In genomic region chr17:29095201-29095733, GRCm38 (mm10) we compare ENCODE assay signal across 8 mouse cellular contexts. TPM values are rescaled to one million over a fixed set of nuclear protein-coding genes. Genes with fewer than 3 reads are reported as not detected.
DNase-seq lines count a peak whose midpoint lies in the region; ATAC-seq and TF ChIP-seq lines count a peak whose summit lies in the region.

No protein-coding gene starts in this region.

- peak; percentile 80 for TF ChIP-seq EP300 in heart, adult 2 months (IDR thresholded peaks at IDR 0.05; ENCODE audit: insufficient read depth, low read depth, low read length)

- no peaks in the 10 kb centered on the region for H3K79me2 ChIP-seq in heart, adult 2 months (replicated peaks; ENCODE audit: control insufficient read depth, insufficient read depth, low read length)

- DNase-seq in 3T3-L1 (ENCODE audit: low read depth, low spot score), result peak; percentile 98
- DNase-seq in adrenal gland, postnatal 4 days (ENCODE audit: low spot score in 2 of 2), result peak; percentile 94 to 99
- DNase-seq in heart, adult 2 months, result peak; percentile 97
- peak; percentile 90 to 92 for DNase-seq in kidney, adult 8-10 months
- peak; percentile 94 for DNase-seq in midbrain, embryonic 14.5 days
- DNase-seq in spleen, adult 12 weeks (ENCODE audit: low spot score), result peak; percentile 90

- peak overlapping the region; percentile 78 for H3K4me2 ChIP-seq in embryonic facial prominence, embryonic 13.5 days
- peak overlapping the region; percentile 86 for H3K4me2 ChIP-seq in limb, embryonic 12.5 days
- H3K4me2 ChIP-seq in midbrain, embryonic 14.5 days (ENCODE audit: low read length), result peak overlapping the region; percentile 82

- no peak overlapping the region for H3K27ac ChIP-seq in embryonic facial prominence, embryonic 13.5 days
- H3K27ac ChIP-seq in heart, adult 2 months, result peak overlapping the region; percentile 97
- H3K27ac ChIP-seq in limb, embryonic 12.5 days, result no peak overlapping the region
- peak overlapping the region; percentile 47; the same call in 1 of the 2 replicates for H3K27ac ChIP-seq in midbrain, embryonic 14.5 days (replicated peaks; ENCODE audit: low read depth, low read length)

- ATAC-seq in embryonic facial prominence, embryonic 13.5 days (ENCODE audit: insufficient number of reproducible peaks, insufficient read depth, low FRiP score, low TSS enrichment, low read depth), result peak; percentile 60; the same call in 1 of the 2 replicates
- 0 out of 2 replicates have a peak, but pooled peaks have one; percentile 37 for ATAC-seq in limb, embryonic 12.5 days (ENCODE audit: insufficient number of reproducible peaks, insufficient read depth, low FRiP score, low TSS enrichment, low read depth)
- peak; percentile 79 for ATAC-seq in midbrain, embryonic 14.5 days (ENCODE audit: low FRiP score, low TSS enrichment)

- peaks cover 16% of the 10 kb centered on the region for H3K36me3 ChIP-seq in embryonic facial prominence, embryonic 13.5 days
- no peaks in the 10 kb centered on the region for H3K36me3 ChIP-seq in heart, adult 2 months (ENCODE audit: control insufficient read depth, insufficient read depth, low read length)
- H3K36me3 ChIP-seq in limb, embryonic 12.5 days, result no peaks in the 10 kb centered on the region
- 0 out of 2 replicates have a peak, but pooled peaks cover 3% of the 10 kb centered on the region for H3K36me3 ChIP-seq in midbrain, embryonic 14.5 days (ENCODE audit: control insufficient read depth, insufficient read depth, low read length)

- intact Hi-C loops in heart, adult 2 months (cut with DNase I), result loop anchor here (1.0 kb wide), 1 partner anchor 46 kb away; no protein-coding TSS in a partner anchor

- peak; percentile 84 for TF ChIP-seq POLR2A in heart, adult 2 months (IDR thresholded peaks at IDR 0.05; ENCODE audit: insufficient read depth, low read depth, low read length)

- WGBS in embryonic facial prominence, embryonic 13.5 days, result under 1% methylated on average over 44 of the region's 44 CpGs
- WGBS in heart, adult 2 months, result under 1% methylated on average over 37 of the region's 44 CpGs
- WGBS in limb, embryonic 12.5 days, result under 1% methylated on average over 44 of the region's 44 CpGs
- under 1% methylated on average over 44 of the region's 44 CpGs for WGBS in midbrain, embryonic 14.5 days

- peaks cover 29% of the 10 kb centered on the region for H3K4me1 ChIP-seq in embryonic facial prominence, embryonic 13.5 days
- no peaks in the 10 kb centered on the region for H3K4me1 ChIP-seq in heart, adult 2 months (ENCODE audit: control insufficient read depth, insufficient read depth, low read length)
- peaks cover 21% of the 10 kb centered on the region for H3K4me1 ChIP-seq in limb, embryonic 12.5 days (replicated peaks)
- peaks cover 15% of the 10 kb centered on the region for H3K4me1 ChIP-seq in midbrain, embryonic 14.5 days (ENCODE audit: control insufficient read depth, insufficient read depth, low read length)

- peak overlapping the region; percentile 74 for H3K9ac ChIP-seq in embryonic facial prominence, embryonic 13.5 days
- peak overlapping the region; percentile 77 for H3K9ac ChIP-seq in heart, adult 2 months (ENCODE audit: low read depth, low read length)
- H3K9ac ChIP-seq in limb, embryonic 12.5 days (replicated peaks), result peak overlapping the region; percentile 60
- H3K9ac ChIP-seq in midbrain, embryonic 14.5 days (replicated peaks; ENCODE audit: low read length), result peak overlapping the region; percentile 66

- peak overlapping the region; percentile 53 for H3K4me3 ChIP-seq in embryonic facial prominence, embryonic 13.5 days
- H3K4me3 ChIP-seq in heart, adult 2 months, result peak overlapping the region; percentile 95
- peak overlapping the region; percentile 52 for H3K4me3 ChIP-seq in limb, embryonic 12.5 days (replicated peaks)
- H3K4me3 ChIP-seq in midbrain, embryonic 14.5 days (replicated peaks; ENCODE audit: low read depth, low read length), result peak overlapping the region; percentile 48

- TF ChIP-seq CTCF in heart, adult 2 months (IDR thresholded peaks at IDR 0.05), result no peak; the same call in 1 of the 2 replicates

- no peaks in the 10 kb centered on the region for H3K9me3 ChIP-seq in embryonic facial prominence, embryonic 13.5 days
- no peaks in the 10 kb centered on the region for H3K9me3 ChIP-seq in limb, embryonic 12.5 days
- H3K9me3 ChIP-seq in midbrain, embryonic 14.5 days (ENCODE audit: control insufficient read depth, low read length), result no peaks in the 10 kb centered on the region

- peaks cover 46% of the 10 kb centered on the region for H3K27me3 ChIP-seq in embryonic facial prominence, embryonic 13.5 days
- H3K27me3 ChIP-seq in heart, adult 2 months (ENCODE audit: control insufficient read depth, insufficient read depth, low read length), result no peaks in the 10 kb centered on the region
- H3K27me3 ChIP-seq in limb, embryonic 12.5 days, result peaks cover 49% of the 10 kb centered on the region
- H3K27me3 ChIP-seq in midbrain, embryonic 14.5 days (ENCODE audit: control insufficient read depth, insufficient read depth, low read length), result peaks cover 19% of the 10 kb centered on the region; the same call in 1 of the 2 replicates

RNA-seq across cellular contexts. Expression of gene Cdkn1a, which starts 4.5 kb away (rescaled TPM):
- 10 to 100 TPM; 33.7 to 36.0 TPM for total RNA-seq in adrenal gland, postnatal 4 days (2021)
- 66.8 and 78.2 TPM in 2 replicates for polyA plus RNA-seq in embryonic facial prominence, embryonic 13.5 days (2015; fragmentation: Nextera tagmentation; extraction: Ambion mirVana)
- total RNA-seq in heart, adult 2 months (2021), result 100 to 1,000 TPM in 1 of 2 experiments, 10 to 100 TPM in 1; 56.4 to 156 TPM
- polyA plus RNA-seq in heart, adult 2 months (2012; rRNA removed), result 30.4 and 37.3 TPM in 2 replicates
- 54.1 and 59.9 TPM in 2 replicates for polyA plus RNA-seq in limb, embryonic 12.5 days (2016; fragmentation: Nextera tagmentation; extraction: Ambion mirVana)
- polyA plus RNA-seq in midbrain, embryonic 14.5 days (2014; fragmentation: Nextera tagmentation; extraction: Ambion mirVana), result 80.8 and 109 TPM in 2 replicates

RNA-seq across cellular contexts. Expression of gene Rab44, which starts 18.7 kb away (rescaled TPM):
- 1 to 10 TPM; 1.4 to 1.7 TPM for total RNA-seq in adrenal gland, postnatal 4 days (2021)
- 0.55 and 0.56 TPM in 2 replicates for polyA plus RNA-seq in embryonic facial prominence, embryonic 13.5 days (2015; fragmentation: Nextera tagmentation; extraction: Ambion mirVana)
- under 1 TPM in 1 of 2 experiments, not detected in 1; 0.70 TPM for total RNA-seq in heart, adult 2 months (2021)
- 0.23 and 0.38 TPM in 2 replicates for polyA plus RNA-seq in heart, adult 2 months (2012; rRNA removed)
- 0.14 and 0.26 TPM in 2 replicates for polyA plus RNA-seq in limb, embryonic 12.5 days (2016; fragmentation: Nextera tagmentation; extraction: Ambion mirVana)
- 0.20 TPM in 1 of 2 replicates, not detected in the other for polyA plus RNA-seq in midbrain, embryonic 14.5 days (2014; fragmentation: Nextera tagmentation; extraction: Ambion mirVana)

Comparison
In these comparisons a context has a peak if more than half of its experiments do, and no peak if none do; other contexts are left out.
1. H3K27ac ChIP-seq: peak in heart, adult 2 months (single experiment) and midbrain, embryonic 14.5 days (single experiment); none in embryonic facial prominence, embryonic 13.5 days (single experiment) and limb, embryonic 12.5 days (single experiment).
2. Peak in every context shown above with its lines, with median percentiles within 50 percentile points of each other: DNase-seq, ATAC-seq, H3K4me2 ChIP-seq, H3K4me3 ChIP-seq and H3K9ac ChIP-seq.